Mouse (Mus musculus): ENCODE results near the gene Junb.

Junb gene

DNA sequence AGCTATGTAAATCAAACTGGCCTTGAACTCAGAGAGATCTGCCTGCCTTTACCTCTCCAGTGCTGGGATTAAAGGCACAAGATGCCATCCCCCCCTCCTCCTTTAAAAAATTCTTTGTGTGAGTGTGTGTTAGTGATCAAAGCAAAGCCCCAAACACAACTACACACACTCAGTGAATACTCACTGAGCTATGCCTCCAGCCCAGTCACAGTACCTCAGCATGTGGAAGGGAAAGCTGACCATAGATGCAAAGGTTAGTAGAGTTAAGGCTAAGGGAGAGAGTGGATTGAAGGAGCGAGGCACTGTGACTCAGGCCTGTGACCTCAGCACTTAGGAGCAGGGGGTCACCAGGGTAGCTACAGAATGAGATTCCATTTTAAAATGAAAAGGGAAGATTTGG is 5.4 kb downstream of the Junb start:
- no peak for DNase-seq (ENCODE audit: low read depth, low spot score)

DNA sequence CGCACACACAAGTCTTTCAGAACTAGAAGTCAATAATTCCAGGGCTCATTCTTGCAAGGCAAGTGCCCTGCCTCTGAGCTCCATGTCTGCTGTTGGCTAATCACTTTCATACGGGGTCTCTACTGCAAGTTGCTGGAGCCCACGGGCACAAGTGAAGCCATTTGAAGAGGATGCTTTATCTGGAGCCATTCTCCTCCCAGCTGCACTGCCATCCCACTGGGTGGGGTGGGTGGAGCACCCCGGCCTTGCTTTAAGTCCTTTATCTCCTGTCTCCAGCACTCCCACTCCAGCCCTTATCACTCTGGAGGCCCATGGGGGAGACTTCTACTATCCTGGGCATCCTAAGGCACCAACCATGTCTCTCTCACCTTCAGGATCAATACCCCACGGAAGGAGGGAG is 7.6 kb downstream of the Junb start:
- DNase-seq (ENCODE audit: low read depth, low spot score) = no peak

DNA sequence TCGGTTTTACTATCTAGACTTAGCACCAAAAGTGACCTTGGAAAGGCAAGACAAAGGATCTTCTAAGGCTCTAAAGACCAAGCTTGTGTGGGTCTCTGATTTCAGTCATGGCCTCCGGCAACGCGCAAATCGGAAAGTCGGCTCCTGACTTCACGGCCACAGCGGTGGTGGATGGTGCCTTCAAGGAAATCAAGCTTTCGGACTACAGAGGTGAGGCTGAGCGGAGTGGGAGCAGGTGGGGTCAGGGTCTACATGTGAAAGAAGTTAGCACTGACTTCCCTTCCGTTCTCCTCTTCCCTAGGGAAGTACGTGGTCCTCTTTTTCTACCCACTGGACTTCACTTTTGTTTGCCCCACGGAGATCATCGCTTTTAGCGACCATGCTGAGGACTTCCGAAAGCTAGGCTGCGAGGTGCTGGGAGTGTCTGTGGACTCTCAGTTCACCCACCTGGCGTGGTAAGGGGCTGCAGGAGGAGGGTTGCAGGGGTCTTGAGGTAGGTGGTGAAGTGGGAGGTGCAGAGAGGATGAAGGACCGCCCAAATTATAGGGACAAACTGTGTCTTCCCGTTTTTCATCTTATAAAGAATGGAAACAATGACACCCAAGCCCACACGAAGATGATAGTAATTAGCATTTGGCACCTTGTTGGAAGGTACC is 8.3 kb downstream of the Junb start:
- no peak for DNase-seq (ENCODE audit: low read depth, low spot score)

DNA sequence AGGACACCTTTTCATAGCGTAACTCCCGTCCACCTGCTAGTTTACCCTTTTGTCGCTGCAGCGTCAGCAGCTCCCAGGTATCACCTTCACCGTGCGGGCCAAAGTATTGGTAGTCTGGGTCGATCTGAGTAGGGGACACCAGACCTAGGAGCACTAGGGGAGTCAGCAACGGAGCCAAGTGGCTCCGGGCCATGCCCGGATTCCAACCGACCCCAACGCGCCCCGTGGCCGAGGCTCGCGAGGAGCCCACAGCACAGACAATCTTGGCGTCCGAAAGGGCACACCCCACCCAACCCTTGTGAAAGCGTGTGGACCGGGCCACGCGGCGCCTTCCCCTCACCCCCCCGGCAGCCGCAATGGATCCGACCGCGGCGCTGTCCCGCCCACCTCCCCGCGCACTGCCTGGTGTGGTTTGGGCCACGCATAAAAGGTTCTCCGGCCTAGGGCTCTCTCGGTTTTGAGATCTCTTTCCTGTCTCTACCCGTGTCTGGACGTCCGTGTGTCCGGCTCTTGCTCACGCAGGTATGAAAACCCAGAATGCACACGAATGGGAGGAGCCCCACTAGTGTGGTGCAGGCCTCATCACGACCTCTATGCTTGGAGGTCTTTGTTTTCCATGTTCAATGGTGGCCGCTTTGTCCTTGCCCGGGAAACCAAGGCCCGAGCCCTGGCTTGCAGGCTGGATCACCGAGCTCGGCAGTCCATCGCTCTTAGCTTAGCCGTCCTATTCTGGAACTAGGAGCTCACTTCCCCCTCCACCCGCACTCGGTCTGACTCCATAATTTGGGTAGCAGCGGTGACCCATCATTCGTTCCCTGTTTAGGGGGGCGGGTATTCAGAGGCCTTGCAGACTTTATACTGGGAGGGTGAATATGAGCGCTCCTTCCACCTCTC is 9.0 kb downstream of the Junb start, which contains the start of the genes Gm49661, Prdx2 and Rnaseh2a:
Gene Gm49661 (minus strand): TSS at position 193 of the 894 bp plus-strand sequence.
Gene Prdx2 (plus strand): TSS at position 347 of the 894 bp plus-strand sequence.
Gene Rnaseh2a (minus strand): TSS at position 527 of the 894 bp plus-strand sequence.
- DNase-seq (ENCODE audit: low read depth, low spot score) = peak; percentile 77

DNA sequence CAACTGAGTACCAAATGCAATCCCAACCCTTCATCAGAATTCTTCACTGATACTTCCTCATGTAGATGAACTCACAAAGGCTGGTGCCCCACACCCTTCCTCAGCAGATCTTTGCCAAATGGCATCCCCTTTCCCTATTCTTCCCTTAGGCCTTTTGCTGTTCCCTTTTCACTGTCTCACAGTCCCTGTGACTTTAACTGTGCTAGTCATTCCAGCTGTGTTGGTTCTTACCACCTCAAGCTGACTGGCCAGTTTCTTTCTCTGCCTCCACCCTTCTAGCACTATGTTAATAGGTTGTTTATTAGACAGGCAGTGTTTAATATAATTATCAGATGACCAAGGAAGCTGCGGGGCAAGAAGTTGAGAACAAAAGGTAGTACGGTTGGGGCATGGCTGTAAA is 9.9 kb downstream of the Junb start:
- DNase-seq (ENCODE audit: low read depth, low spot score) = no peak

DNA sequence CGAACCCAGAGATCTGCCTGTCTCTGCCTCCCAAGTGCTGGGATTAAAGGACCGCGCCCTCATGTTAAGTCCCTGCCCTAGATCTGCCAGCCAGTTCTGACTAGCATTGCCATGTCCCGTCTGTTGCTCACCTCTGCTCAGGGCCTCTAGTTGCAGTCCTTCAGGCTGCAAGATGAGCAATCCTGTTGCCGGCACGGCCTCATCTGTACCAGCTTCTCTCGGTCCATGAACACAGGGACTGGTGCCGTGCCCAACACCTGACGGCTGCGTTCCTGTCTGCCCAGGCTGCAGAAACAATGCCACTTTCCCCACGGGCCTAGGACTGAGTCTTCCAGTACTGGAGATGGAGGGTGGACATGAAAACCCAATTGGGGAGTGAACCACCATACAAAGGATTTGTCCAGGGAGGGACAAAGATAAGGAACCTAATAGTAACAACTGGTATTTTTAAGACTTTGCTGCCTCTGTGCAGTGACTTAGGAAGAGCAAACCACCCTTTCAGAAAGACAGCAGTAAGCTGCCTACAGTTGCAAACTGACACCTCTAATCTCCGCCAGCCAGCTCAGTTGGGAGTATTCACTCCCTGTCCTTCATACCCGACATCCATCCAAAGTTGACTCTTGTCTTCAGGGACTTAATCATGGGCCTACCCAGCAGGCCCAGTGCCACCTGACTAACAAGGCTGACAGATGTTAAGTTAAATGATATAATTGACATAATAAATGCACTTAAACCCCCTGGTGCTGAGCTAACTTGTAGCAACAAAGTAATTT is 10.8 kb downstream of the Junb start:
- DNase-seq (ENCODE audit: low read depth, low spot score) = no peak

DNA sequence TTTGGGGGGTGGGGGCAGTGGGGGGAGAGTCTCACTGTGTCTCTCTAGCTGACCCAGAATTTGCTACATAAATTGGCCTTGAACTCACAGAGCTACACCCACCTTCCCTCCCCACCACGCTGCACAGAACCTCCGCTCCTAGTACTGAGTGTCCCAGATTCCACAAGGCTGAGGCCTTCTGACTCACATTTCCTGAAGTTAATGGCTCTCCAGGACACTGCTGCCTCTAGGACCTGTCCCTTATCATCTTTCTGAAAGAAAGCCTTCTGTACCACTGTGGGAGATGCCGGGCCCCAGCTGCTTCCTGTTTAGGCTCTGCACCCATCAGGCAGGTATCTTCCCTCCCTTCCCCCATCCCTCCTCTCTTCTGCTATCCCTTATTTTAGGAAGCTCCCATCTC is 11.9 kb downstream of the Junb start:
- no peak for DNase-seq (ENCODE audit: low read depth, low spot score)

DNA sequence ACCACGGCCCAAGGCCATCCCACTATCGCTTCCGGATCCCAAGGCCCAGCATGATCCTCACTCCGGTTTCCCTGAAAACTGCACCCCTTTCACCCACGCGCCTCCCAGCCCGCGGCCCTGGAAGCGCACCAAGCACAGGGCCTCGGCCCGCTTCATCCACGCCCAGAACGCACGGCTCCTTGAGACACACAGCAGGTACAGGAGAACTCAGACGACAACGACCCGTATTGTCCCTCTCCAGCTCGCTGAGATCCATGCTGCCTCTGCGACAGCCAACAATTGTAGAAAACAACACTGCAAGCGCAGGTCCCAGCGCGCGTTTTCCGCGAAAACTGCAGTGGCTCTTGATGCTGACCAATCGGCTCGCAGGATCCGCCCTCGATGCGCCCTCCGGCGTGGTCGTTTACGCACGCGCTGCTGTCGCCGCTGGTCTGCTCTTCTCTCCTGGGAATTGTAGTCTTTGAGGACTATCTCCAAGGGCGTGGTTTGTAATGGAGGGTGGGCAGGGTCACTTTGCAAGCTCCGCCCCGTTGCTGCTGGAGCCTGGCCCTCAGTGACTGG is 12.7 kb downstream of the Junb start:
- DNase-seq (ENCODE audit: low read depth, low spot score) = peak; percentile 97

DNA sequence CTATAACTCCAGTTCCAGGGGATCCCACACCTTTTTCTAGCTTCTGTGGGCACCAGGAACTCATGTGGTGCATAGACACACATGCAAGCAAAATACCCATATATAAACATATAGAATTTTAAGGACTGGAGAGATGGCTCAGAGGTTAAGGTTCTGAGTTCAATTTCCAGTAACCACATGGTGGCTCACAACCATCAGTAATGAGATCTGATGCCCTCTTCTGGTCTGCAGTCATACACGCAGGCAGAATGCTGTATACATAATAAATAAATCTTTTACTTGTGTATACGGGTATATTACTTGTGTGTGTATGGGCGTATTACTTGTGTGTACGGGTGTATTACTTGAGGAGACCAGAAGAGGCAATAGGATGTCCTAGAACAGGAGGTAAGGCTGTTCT is 14.6 kb downstream of the Junb start:
- DNase-seq (ENCODE audit: low read depth, low spot score) = no peak

DNA sequence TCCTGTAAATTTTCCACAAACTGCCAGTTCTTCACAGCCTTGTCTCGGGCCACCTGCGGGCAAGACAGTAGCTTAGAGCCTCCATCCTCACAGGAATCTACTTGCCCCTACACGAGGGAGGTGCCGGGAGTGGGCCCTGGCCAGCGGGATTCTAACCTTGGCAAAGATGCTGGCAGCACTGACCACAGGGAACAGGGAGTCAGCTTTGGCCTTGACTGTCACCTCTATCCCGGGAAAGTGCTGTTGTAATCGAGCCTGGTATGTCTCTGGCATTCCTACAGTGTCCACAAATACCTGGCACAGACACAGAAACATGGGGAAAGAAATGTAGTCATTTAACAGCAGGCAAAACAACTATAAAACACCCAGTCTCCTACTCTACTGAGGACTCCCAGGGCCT is 18.7 kb downstream of the Junb start:
- DNase-seq (ENCODE audit: low read depth, low spot score) = no peak

DNA sequence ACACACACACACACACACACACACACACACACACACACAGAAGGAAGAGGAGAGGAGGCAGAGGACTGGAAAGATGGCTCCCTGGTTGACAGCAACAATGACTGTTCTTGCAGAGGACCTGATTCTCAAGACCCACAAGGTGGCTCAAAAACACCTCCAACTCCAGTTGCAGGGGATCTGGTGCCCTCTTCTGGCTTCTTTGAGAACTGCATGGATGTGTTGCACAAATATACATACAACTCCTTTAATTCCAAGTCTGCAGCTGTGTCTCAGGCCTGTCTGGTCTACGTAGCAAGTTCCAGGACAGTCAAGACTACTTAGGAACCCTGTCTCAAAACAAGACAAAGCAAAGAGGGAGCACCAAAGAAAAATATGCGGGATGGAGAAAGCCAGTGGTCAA is 21.8 kb downstream of the Junb start:
- peak; percentile 85 for DNase-seq (ENCODE audit: low read depth, low spot score)

DNA sequence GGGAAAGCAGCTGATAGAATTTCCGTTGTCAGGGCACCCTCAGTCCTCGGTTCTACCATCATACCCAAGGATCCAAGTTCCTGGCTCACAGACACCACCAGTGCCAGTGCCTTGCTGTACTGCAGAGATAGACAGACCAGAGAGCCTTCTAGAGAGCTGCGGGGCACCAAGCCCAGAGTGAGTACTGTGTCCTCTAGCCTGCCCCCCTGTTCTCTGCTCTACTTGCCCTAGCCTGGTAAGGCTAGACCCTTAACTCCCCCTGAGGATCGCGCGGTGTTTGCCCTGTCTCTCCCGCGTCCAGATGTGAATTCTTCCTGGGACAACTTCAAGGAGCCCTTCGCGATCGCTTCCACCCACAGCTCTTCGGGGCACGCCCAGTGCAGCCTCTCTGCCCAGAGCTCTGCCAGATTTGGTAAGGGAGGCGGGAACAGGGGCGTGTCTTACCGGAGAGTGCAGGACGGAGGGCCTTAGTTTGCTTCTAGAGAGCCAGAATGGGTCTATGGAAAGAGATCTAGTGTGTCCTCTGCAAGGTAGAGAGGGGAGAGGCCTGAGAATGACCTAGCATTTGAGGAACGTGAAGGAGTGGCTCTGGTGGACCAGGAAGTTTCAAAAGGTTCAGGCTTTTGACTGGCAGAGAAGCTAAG is 25.8 kb downstream of the Junb start:
- no peak for DNase-seq (ENCODE audit: low read depth, low spot score)

DNA sequence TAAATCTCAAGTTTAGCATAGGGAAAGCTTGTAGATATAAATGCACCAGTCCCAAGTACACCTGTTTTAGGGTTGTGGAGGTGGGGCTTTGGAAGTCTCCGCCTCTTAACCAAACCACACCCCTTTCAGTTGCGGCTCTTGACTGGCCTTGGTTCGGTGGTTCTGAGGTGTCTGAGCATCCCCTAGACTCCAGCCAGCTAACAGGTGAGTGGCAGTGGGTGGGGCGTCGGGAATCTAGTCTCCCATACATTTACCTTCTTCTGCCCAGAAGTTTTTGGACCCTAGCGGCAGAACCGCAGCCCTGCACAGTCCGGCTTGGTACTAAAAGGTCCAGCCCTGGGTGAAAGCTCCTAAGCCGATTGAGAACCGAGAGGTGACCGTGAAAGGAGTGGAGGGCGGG is 28.8 kb downstream of the Junb start:
- DNase-seq (ENCODE audit: low read depth, low spot score) = no peak

DNA sequence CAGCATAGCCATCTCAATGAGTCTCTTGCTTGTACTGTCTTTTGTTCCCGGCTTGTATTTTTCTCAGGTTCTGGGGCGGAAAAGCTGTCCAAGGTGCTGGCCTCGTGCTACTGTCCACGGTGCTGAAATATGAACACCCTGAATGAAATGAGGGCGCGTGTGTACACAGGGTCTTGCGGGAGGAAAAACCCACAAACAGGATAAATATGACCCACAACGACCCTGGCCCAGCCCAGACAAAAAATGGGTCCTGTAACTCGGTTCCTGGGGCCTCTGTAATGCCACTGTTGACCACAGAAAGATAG is 31.3 kb downstream of the Junb start:
- DNase-seq (ENCODE audit: low read depth, low spot score) = peak; percentile 69

DNA sequence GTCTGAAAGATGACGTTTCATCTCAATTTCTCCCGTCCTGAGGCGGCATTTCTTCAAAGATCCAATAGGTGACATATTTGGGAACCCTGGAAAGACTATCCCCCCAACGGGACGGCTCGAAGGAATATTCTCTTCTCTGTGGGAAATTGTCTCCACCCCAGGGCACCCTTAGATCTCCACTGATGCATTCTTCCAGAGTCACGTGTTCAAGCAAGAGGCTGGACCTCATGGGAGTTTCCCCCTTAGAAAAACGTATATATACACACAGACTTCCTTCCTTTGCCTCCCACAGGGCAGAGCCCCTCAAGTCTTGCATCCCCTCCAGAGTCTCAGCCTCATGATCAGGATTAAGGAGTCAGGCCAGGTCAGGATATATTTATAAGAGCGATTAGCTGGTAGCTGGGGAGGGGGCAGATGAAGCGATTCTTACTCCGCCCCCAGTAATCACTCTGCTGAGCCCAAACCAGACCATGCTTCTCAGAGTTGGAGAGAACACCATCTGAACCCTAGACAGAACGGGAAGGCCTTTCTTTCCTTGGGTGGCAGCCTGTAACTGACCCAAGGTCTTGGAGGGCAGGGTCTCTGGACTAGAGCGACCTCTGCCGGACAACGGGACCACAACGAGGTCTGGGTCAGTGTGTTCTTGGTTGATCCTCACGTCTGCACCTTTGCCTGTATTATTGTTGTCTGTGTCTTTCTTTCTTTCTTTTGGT is 31.8 kb downstream of the Junb start, which contains the start of gene Rtbdn:
Gene Rtbdn (plus strand): TSS at position 464 of the 713 bp plus-strand sequence.
- no peak for DNase-seq (ENCODE audit: low read depth, low spot score)

DNA sequence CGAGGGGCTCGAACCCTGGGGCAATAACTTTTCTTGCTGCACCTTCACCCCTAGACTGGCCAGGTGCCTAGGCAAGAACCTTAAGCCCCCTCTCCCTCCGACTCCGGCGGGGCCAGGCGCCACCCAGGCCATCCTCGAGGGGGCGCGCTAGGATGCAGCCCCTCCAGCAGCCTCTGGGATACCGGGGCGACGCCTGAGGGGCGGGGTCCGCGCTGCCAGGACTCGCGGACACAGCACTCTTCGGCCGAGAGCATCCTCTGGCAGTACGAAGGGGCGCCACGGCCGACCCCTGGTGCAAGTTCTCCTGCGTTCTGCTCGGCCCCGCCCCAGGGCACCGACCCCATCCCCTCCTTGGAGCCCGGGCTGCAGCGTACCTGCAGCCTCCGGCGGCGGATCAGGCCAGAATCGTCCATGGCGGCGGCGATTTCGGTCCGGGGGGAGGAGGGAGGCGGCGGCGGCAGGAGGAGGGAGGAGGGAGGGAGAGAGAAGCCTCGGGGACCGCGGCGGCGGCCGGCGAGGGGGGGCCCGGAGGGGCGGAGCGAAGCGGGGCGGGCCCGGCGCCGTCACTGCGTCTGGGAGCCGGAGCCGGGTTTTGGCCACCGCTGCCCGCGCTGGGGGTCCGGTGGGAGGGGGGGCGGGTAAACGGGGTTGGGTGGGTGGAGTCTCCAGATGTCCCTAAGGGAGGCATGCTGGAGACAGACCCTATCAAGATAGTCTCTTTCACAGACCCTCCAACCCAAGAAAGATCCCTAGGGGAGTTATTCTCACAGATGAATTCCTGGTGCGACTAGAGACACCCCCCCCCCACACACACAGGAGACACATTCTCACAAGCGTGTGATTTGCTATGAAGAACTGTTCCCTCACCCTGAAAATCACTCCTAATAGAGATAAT is 32.6 kb downstream of the Junb start:
- DNase-seq (ENCODE audit: low read depth, low spot score) = no peak

DNA sequence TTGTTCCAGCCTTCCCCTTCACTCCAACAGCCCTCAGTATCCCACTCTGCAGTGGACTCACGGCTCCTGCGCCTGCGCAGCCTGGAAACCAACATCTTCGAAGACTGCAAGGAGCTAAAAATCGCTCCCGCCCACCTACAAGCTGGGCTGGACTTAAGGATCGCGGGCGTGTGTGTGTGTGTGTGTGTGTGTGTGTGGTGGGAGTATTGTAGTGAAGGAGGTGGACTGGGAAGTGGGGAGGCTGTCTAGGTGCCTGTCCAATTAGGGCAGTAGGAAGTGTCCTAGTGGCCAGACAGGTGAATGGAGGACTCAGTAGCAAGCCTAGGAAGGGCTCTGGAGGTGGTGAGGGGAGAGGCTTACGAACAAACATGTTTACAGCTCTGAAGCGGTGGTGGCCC is 33.3 kb downstream of the Junb start:
- no peak for DNase-seq (ENCODE audit: low read depth, low spot score)

DNA sequence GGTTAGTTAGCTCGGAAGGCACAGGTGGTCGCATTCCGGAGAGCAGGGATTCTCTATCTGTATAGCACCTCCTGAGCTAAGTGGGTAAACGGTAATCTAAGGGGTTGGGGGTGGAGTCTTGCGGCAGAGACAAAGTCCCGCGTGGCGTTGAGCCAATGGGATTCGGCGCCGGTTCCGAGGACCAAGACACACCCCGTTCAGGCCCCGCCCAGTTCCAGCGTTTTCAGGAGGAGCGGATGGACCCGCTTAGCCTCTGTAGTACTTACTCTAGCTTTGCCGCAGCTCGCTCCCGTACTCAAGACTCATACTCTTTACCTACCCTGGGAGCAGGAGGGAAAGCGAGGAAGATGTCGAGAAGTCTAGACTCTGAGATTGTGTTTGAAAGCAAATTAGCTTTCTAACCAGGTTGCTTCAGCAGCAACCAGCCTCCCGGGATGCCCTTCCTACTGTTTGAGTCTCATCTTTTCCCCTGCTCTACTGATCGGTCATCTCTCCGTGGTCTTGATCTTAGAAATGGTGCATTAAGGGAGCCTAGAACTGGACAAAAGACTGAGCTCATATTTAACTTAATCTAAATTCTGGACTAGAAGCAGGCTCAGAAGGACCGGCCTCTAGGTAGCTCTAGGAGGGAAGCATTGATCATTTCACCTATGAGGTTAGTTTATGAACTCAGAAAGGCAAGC is 33.9 kb downstream of the Junb start:
- DNase-seq (ENCODE audit: low read depth, low spot score) = peak; percentile 68

DNA sequence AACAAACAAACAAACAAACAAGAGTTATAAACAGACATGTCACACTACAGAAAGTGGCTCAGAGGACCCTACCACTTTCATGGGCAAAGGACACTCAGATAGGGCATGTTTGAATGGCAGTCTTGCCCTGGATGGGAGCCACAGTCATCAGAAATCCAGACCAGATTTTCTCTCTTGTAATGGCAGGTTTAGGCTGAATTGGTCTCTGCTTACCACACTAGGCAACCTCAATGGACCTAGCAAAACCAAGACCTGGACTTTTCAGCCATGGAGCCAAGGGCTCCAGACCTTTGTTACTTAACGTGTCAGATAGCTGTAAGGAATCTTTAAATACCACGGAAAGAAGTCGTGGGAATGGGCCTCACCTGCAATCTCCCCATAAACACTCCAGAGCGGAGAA is 34.8 kb downstream of the Junb start:
- DNase-seq (ENCODE audit: low read depth, low spot score) = no peak

Measured in mesoderm, embryonic 11.5 days (tissue).